Mouse (Mus musculus): ENCODE data around the gene Nudt15.
"Not testable (repeated sequence)": the region's sequence is repeated elsewhere in the genome, so short reads cannot be mapped to it uniquely, and the experiment has no call there.

Gene Nudt15

DNA sequence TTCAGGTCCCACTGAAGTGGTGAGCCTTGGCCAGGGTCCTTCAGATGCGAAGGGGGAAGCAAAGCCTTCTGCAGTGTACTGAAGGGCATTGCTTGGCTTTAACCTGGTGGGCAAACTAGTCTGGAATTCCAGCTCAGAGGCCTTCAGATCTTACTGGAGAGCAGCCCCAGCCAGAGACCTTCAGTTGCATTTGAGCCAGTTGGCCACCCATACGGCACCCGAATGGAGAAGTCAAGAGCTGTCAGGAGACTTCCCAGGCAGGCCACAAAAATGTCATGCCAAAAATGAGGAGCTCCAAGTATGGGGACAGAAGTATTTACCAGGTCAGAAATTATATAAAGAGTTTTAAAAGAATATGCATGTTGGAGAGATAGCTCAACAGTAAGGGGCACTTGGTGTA lies at the start of gene Nudt15:
Gene Nudt15 (minus strand): TSS at position 192 of the 400 bp plus-strand sequence.
- no peak for DNase-seq (ENCODE audit: extremely low read depth, low read depth)

DNA sequence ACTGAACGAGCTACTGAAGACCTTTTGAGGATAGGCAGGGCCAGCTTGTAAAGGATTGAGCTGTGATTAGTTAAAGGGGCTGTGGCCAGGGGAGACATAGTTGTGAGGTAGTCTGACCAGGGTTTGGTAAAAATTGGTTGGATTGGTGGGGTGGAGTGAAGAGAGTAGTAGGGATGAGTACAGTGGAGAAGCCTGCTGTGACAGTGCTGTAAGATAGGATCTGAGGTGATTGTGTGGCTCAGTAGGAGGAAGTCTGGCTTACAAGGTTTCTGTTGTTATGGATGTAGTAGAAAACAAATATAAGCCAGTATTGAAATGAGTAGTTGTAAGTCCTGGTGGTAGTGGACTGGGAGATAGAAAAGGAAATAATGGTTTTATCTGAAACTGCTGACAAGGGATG lies 44.1 kb upstream of the Nudt15 start:
- DNase-seq (ENCODE audit: extremely low read depth, low read depth): no peak

DNA sequence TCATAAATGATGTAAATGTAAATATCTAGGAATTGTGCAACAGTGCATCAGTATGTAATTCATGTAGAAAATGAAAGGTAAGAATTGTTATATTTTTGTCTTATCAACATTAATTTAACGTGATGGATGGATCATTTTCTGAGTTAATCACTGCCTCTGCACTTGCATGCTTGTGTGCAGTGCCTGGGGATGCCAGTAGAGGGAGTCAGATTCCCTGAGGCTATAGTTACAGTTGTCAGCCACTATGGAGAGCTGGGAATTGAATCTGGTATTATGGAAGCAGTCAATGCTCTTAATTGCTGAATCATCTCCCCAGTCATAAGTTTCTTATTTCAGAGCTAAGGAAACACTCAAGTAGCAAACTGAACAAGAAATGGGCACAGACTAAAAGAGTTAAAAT lies 40.0 kb upstream of the Nudt15 start:
- DNase-seq (ENCODE audit: extremely low read depth, low read depth): no peak

GRCm38 (mm10) chr14:73576336-73576735 lies 28.3 kb upstream of the Nudt15 start:
- DNase-seq (ENCODE audit: extremely low read depth, low read depth): no peak

DNA sequence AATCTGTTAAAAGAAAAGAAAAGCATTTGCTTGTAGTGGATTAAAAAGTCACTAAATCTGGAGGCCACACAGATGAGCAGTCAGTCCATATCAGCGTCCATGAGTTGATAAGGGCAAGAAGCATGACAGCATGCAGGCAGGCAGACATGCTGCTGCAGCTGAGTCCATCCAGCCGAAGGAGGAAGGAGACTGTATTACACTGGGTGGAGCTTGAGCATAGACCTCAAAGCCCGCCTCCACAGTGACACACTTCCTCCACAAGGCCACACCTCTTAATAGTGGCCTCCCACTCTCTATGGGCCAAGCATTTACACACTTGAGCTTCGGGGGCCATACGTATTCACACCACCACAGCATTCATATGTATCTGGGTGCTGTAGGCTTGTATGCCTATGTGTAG lies 26.0 kb upstream of the Nudt15 start:
- DNase-seq (ENCODE audit: extremely low read depth, low read depth): no peak

GRCm38 (mm10) chr14:73571143-73571542 lies 23.1 kb upstream of the Nudt15 start:
- no peak for DNase-seq (ENCODE audit: extremely low read depth, low read depth)

- not testable (repeated sequence) for DNase-seq (ENCODE audit: extremely low read depth, low read depth)
Measured at GRCm38 (mm10) chr14:73569831-73570230, 21.8 kb upstream of the Nudt15 start.

DNA sequence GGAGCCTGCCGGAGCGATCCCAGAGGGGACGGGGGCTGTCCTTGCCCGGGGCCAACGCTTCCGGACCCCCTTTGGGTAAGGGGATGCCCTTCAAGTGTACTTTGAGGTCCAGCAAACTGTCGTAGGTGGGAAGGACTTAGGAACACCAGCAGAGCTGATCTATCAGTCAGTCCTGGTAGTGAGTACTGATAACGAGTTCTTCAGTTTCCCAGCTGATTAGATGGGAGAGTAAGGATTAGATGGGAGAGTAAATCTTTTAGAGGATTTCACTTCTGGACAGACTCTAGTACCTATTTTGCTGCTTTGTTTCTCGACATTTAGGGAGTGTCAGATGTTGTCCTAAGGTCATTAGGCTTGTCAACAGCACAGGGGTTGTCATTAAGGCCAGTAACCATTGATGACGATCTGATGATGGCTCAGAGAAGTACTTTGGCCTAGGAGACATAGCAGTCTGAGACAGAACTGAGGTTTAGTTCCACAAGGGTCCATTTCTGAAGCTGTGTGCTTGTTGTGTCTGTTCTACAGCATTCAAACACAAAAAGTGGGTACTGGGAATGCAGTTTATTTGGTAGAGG lies 5.2 kb upstream of the Nudt15 start:
- no peak for DNase-seq (ENCODE audit: extremely low read depth, low read depth)

DNA sequence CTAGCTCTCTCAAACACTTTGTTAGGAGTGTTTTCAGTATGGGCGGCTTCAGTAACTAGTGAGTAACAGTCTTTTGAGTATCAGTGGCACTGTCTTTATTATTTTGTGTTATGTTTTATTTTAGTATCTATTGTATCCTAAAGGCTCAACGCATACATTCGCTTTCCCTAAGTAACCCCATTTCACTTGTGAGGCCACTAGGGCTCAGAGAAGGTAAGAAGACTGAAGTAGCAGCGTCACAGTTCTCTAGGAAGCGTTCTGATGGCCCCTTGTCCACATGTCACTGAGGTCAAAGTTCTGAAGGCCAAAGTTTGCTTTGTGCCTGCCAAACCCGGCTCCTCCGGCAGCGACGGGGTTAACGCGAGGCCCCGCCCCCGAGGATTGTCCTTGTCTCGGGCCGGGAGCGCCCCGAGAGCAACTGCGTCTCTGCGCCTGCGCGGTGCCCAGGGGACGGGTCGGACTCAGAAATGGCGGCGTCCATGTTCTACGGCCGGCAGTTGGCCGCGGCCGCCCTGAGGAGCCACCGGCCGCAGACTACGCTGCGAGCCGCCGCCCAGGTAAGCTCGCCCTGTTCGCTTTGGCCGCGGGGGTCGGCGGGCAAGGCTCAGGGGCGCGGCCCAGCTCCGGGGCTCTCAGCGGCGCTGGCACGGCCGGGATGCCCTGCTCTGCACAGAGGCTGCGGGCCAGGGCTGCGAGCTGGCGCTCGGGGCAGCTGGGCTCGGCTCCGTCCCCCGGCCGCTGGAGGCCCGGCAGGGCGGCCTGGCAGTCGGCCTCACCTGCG lies 4.5 kb upstream of the Nudt15 start:
- peak; percentile 64 for DNase-seq (ENCODE audit: extremely low read depth, low read depth)

DNA sequence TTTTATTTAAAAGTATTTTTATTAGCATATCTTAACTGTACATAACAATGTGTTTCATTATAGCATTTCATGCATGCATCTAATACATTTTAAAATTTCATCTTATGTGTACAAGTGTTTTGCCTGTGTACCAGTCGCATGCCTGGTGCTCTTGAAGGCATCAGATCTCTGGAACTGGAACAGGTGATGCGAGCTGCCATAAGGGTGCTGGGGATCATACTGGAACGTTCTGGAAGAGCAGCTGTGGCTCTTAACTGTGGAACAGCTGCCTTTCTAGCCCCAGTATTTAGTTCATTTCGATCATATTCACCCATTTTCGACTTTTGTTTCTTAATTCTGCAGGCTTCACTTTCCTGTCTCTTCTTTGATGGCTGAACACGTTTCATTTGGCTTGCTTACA lies 3.1 kb upstream of the Nudt15 start:
- DNase-seq (ENCODE audit: extremely low read depth, low read depth): no peak

DNA sequence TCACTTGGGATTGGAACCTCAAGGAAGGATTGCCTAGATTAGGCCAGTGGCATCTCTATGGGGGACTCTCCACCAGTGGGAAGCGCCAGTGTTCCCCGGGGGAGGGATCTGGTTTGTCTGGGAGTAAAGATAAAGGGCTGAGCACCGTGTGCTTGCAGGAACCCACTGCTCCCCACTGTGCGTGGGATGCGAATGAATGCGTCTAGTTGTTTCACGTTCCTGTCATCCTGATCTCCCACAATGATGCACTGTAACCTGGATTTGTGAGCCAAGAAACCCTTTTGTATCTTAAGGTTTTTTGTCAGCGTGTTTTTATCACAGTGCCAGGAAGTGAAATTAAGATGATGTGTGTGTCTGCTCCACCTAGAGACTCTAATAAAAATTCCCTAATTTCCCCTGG lies 2.7 kb upstream of the Nudt15 start:
- no peak for DNase-seq (ENCODE audit: extremely low read depth, low read depth)

- no peak for DNase-seq (ENCODE audit: extremely low read depth, low read depth)
Measured at GRCm38 (mm10) chr14:73550291-73550690, 2.2 kb upstream of the Nudt15 start.

DNA sequence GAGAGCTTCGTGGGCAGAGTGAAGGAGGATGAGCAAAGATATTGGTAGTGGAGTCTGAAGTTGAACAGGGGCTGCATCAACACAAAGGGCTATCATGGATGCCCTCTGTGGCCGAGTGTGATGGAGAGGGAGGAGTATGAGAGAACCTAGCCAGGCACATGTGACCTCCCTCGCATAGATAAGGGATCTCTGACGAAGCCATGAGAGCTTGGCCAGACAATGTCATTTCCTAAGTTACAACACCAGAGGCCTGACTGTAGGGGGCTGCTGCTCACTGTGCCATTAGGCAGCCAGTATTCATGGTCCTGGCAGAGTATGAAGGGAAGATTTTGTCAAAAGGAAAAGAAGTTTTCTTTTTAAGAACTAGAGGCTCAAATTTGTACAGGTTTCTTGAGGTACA lies 1.0 kb downstream of the Nudt15 start:
- no peak for DNase-seq (ENCODE audit: extremely low read depth, low read depth)

DNA sequence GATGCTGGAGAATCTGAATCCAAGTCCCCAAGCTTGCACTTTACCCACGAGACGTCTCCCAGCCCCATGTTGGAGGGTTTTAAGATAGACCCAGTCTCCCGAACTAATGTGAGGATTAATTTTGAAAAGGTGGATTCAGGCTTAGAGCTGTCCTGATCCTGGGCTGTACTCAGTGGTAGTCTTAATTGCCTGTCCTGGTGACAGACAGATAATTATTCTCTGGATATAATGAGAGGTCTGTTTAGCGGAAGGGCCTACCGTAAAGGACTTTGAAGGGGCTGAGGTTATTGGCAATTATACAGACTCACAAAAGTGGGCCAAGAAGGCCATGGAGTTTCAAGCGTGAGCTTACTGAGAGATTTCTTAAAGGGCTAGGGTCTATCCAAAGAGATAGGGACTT lies 4.3 kb downstream of the Nudt15 start:
- no peak for DNase-seq (ENCODE audit: extremely low read depth, low read depth)

- DNase-seq (ENCODE audit: extremely low read depth, low read depth): no peak
Measured at GRCm38 (mm10) chr14:73535641-73536040, 12.4 kb downstream of the Nudt15 start.

DNA sequence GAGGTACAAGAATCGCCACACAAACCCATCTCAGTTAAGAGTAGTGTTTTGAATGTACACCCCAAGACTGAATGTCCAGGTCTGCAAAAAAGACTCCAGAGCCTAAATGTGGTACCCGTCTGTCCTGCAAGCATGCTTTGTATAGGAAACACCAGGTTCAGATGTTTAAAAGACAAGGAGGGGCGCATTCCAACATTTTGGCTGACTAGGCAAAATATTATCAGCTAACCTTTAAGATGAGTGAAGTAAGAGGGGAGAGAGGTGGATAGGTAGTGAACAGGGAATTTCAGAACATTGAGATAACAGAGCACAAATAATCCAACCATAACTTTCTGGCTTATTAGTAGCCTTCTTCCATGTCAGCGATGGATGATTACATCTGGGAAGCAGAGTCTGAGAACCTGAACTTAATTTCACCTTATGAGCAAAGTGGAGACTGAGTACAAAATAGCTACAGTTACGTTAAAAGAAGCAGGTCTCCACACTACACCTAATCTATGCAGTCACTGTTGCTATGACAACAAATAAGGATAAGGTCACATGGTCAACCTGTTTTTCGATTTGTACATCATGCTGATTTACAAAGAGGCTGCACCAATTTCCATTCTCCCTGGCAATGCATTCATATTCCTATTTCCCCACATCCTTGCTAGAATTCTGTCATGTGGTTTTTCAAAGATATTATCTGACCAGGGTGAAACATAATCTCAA lies 14.1 kb downstream of the Nudt15 start:
- DNase-seq (ENCODE audit: extremely low read depth, low read depth): no peak

DNA sequence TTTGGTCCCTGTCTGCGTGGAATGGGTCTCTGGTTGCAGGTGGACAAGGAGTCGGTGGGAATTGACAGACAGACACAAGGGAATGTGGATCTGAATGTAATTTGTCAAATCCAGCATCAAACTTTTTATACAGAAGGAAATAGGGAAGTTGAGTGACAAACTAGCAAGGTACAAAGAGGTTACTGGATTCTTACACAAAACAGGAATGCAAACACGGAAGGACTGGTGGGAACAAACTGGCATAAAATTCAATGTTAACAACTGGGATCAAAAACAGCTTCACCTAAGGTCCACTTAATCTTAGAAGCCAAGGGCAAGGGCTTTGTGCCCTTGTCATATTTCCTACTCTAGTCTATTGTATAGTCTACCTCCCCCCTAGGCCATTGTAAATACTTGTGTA lies 19.4 kb downstream of the Nudt15 start:
- peak; percentile 57 for DNase-seq (ENCODE audit: extremely low read depth, low read depth)

GRCm38 (mm10) chr14:73524766-73525448 lies 23.1 kb downstream of the Nudt15 start, which contains the start of gene Sucla2:
TSS of gene Sucla2 (plus strand) at chr14:73525319.
- peak; percentile 91 for DNase-seq (ENCODE audit: extremely low read depth, low read depth)

DNA sequence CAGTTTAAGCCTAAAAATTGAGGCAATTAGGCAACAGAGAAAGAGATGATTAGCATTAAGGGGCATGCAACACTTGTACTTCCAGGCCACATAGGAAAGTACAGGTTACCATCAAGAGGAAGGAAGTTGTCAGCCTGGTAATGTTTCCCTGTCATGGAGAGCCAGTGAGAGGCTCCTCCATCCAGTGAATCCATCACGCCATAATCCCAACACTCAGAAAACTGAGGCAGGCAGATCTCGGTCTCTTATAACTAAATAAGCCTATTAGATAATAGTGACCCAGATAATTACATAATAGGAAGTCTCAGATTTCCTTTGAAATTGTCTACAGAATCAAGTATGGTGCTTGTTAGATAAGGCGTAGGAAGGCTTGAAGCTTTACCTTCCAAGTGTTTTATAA lies 23.9 kb downstream of the Nudt15 start:
- DNase-seq (ENCODE audit: extremely low read depth, low read depth): no peak

GRCm38 (mm10) chr14:73509765-73510423 lies 38.1 kb downstream of the Nudt15 start, which contains the start of gene Med4:
TSS of gene Med4 (plus strand) at chr14:73510025.
- peak; percentile 84 for DNase-seq (ENCODE audit: extremely low read depth, low read depth)

Data from MEL-GATA-1-ER (cell line).